Mouse (Mus musculus) colon, adult 2 months (tissue): Measurements from ENCODE around the gene P3h3. TPM values are rescaled to one million over a fixed set of nuclear protein-coding genes. Genes with fewer than 3 reads are reported as not detected.

Experiments used
- polyA plus RNA-seq: library from polyadenylated mRNA; depleted of rRNA; stranded (reverse); fragments of >200 nt; gene quantifications from 2 replicates; pipeline ENCODE4 v1.2.3, GENCODE M21; 2012; rRNA removed

The P3h3 gene
- polyA plus RNA-seq: 25.9 and 26.2 TPM in 2 replicates

GRCm38 (mm10) chr6:124856916-124857839, at the start of gene P3h3:
TSS of gene P3h3 (minus strand) at chr6:124857752.

GRCm38 (mm10) chr6:124887986-124888385, 30.4 kb upstream of the P3h3 start, which contains the start of gene Cd4:
TSS of gene Cd4 (minus strand) at chr6:124888221.

GRCm38 (mm10) chr6:124863658-124864298, 6.2 kb upstream of the P3h3 start, which contains the start of gene Gpr162:
TSS of gene Gpr162 (minus strand) at chr6:124863983.

GRCm38 (mm10) chr6:124840241-124841167, 17.0 kb downstream of the P3h3 start, which contains the start of gene Gnb3:
TSS of gene Gnb3 (minus strand) at chr6:124840275.

GRCm38 (mm10) chr6:124828868-124829798, 28.4 kb downstream of the P3h3 start, which contains the start of the genes Usp5 and Cdca3:
TSS of gene Usp5 (minus strand) at chr6:124829484.
TSS of gene Cdca3 (plus strand) at chr6:124829547.

GRCm38 (mm10) chr6:124813933-124814332, 43.6 kb downstream of the P3h3 start, which contains the start of gene Tpi1:
TSS of gene Tpi1 (minus strand) at chr6:124814296.

GRCm38 (mm10) chr6:124808358-124809012, 49.1 kb downstream of the P3h3 start, which contains the start of gene Spsb2:
TSS of gene Spsb2 (plus strand) at chr6:124808661.

Other genes with a start within 250 kb of the P3h3 start
- gene C1s2, start 221.7 kb downstream of the P3h3 start, polyA plus RNA-seq: not detected in 2 replicates
- 102 and 141 TPM in 2 replicates for gene Lpcat3, start 194.7 kb downstream of the P3h3 start, polyA plus RNA-seq
- 36.9 and 39.0 TPM in 2 replicates for gene Emg1, start 145.6 kb downstream of the P3h3 start, polyA plus RNA-seq
- 151 and 193 TPM in 2 replicates for gene Phb2, start 145.4 kb downstream of the P3h3 start, polyA plus RNA-seq
- 22.8 and 27.5 TPM in 2 replicates for gene Ptpn6, start 119.0 kb downstream of the P3h3 start, polyA plus RNA-seq
- 180 and 222 TPM in 2 replicates for gene Grcc10, start 116.4 kb downstream of the P3h3 start, polyA plus RNA-seq
- gene Gm45234, start 101.7 kb downstream of the P3h3 start, polyA plus RNA-seq: not detected in 2 replicates
- gene Atn1, start 101.2 kb downstream of the P3h3 start, polyA plus RNA-seq: 52.2 and 59.6 TPM in 2 replicates
- gene Eno2, start 88.1 kb downstream of the P3h3 start, polyA plus RNA-seq: 8.6 and 8.8 TPM in 2 replicates
- 0.40 and 0.79 TPM in 2 replicates for gene Lrrc23, start 78.0 kb downstream of the P3h3 start, polyA plus RNA-seq
- 39.0 and 41.2 TPM in 2 replicates for gene Spsb2, start 49.1 kb downstream of the P3h3 start, polyA plus RNA-seq
- gene Tpi1, start 43.5 kb downstream of the P3h3 start, polyA plus RNA-seq: 442 and 514 TPM in 2 replicates
- gene Usp5, start 28.3 kb downstream of the P3h3 start, polyA plus RNA-seq: 66.9 and 70.4 TPM in 2 replicates
- gene Cdca3, start 28.2 kb downstream of the P3h3 start, polyA plus RNA-seq: 38.3 and 47.5 TPM in 2 replicates
- 0.21 and 0.29 TPM in 2 replicates for gene Gnb3, start 17.5 kb downstream of the P3h3 start, polyA plus RNA-seq
- gene Gpr162, start 6.2 kb upstream of the P3h3 start, polyA plus RNA-seq: 2.3 and 2.7 TPM in 2 replicates
- 2.7 and 3.0 TPM in 2 replicates for gene Cd4, start 30.5 kb upstream of the P3h3 start, polyA plus RNA-seq
- 2.7 and 4.0 TPM in 2 replicates for gene Lag3, start 54.0 kb upstream of the P3h3 start, polyA plus RNA-seq
- 894 and 1,886 TPM in 2 replicates for gene Ptms, start 62.4 kb upstream of the P3h3 start, polyA plus RNA-seq
- gene Mlf2, start 73.6 kb upstream of the P3h3 start, polyA plus RNA-seq: 357 and 413 TPM in 2 replicates
- 206 and 213 TPM in 2 replicates for gene Cops7a, start 107.8 kb upstream of the P3h3 start, polyA plus RNA-seq
- gene Pianp, start 138.9 kb upstream of the P3h3 start, polyA plus RNA-seq: 8.4 and 8.6 TPM in 2 replicates
- 59.4 and 64.6 TPM in 2 replicates for gene Zfp384, start 151.4 kb upstream of the P3h3 start, polyA plus RNA-seq
- 37.5 and 37.7 TPM in 2 replicates for gene Ing4, start 182.0 kb upstream of the P3h3 start, polyA plus RNA-seq
- 17.7 and 24.1 TPM in 2 replicates for gene Acrbp, start 191.9 kb upstream of the P3h3 start, polyA plus RNA-seq
- 71.9 and 87.7 TPM in 2 replicates for gene Lpar5, start 210.2 kb upstream of the P3h3 start, polyA plus RNA-seq
- gene Chd4, start 238.2 kb upstream of the P3h3 start, polyA plus RNA-seq: 88.5 and 103 TPM in 2 replicates